Mouse (Mus musculus) hindbrain, embryonic 10.5 days (tissue): ENCODE data around the gene Btbd35f8. TPM values are rescaled to one million over a fixed set of nuclear protein-coding genes. Genes with fewer than 3 reads are reported as not detected.
"Not testable (repeated sequence)": the region's sequence is repeated elsewhere in the genome, so short reads cannot be mapped to it uniquely, and the experiment has no call there.

Source experiments
- DNase-seq: peaks from one replicate; pipeline ENCODE4 v3.0.0-alpha.2; 2017; ENCODE audit warnings: low spot score
- H3K27ac ChIP-seq: fragments of 300-500 bp; sonication (generic); 2 replicates; pipeline ENCODE4 v1.5.1; 2016; ENCODE audit warnings: mild to moderate bottlenecking, moderate library complexity
- H3K27me3 ChIP-seq: fragments of 300-500 bp; sonication (generic); 2 replicates; pipeline ENCODE4 v1.6.1; 2016; ENCODE audit warnings: mild to moderate bottlenecking; ENCODE audit not compliant: poor library complexity, insufficient read depth, severe bottlenecking
- H3K36me3 ChIP-seq: fragments of 300-500 bp; sonication (generic); 2 replicates; pipeline ENCODE4 v1.6.1; 2016; ENCODE audit warnings: mild to moderate bottlenecking, moderate library complexity
- H3K4me1 ChIP-seq: fragments of 300-500 bp; sonication (generic); replicated peaks from 2 replicates; pipeline ENCODE4 v1.6.1; 2016; ENCODE audit warnings: mild to moderate bottlenecking
- H3K4me3 ChIP-seq: fragments of 300-500 bp; sonication (generic); 2 replicates; pipeline ENCODE4 v1.5.1; 2016; ENCODE audit warnings: mild to moderate bottlenecking, moderate library complexity
- H3K9me3 ChIP-seq: fragments of 300-500 bp; sonication (generic); 2 replicates; pipeline ENCODE4 v1.6.1; 2016; ENCODE audit warnings: mild to moderate bottlenecking, moderate library complexity
- whole genome bisulfite sequencing: fragments of 180-500 bp; shearing (Covaris S2); methylation state at CpG from one replicate; pipeline ENCODE4 v1.1.7; 2016; 5-methylcytosine and 5-hydroxymethylcytosine counted together
- polyA plus RNA-seq: library from polyadenylated mRNA; unstranded; fragments of >200 nt; fragmentation: Nextera tagmentation; extraction: Ambion mirVana; gene quantifications from 2 replicates; pipeline ENCODE4 v1.2.1, GENCODE M21; 2016

Gene Btbd35f8
- not detected in 2 replicates for polyA plus RNA-seq

DNA sequence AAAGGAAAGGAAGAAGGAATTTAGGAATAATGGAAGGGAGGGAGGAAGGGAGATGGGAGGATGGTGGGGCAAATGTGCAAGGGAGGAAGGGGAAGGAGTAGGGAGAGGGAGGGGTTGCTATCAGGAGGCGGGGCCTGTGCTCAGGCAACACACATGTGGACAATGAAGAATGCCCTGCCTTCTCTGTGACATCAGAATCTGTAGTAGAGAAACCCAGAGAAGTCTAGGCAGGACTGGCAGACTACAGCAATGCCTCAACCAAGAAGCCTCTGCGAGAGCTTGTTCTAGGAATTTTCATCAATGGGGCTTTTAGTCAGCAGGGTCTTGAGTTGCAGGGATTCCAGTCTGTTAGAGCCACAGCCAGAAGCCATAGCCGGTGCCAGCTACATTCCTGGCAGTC is at the start of gene Btbd35f8:
Gene Btbd35f8, plus strand, starts transcription at position 301 of the 400 bp plus-strand sequence.
- H3K9me3 ChIP-seq, H3K27me3 ChIP-seq, H3K27ac ChIP-seq, H3K36me3 ChIP-seq, DNase-seq, H3K4me3 ChIP-seq, H3K4me1 ChIP-seq: not testable (repeated sequence)
- WGBS = no CpG with 5 or more reads among the region's 3 CpGs

Other genes starting within 250 kb of the Btbd35f8 start
- gene Spin2g, start 211.8 kb upstream of the Btbd35f8 start, polyA plus RNA-seq = not detected in 2 replicates